Mouse (Mus musculus): ENCODE results near the gene Ift43. TPM values are rescaled to one million over a fixed set of nuclear protein-coding genes. Genes with fewer than 3 reads are reported as not detected.

Ift43 gene
- 1 to 10 TPM in 1 of 2 experiments, under 1 TPM in 1; 0.98 to 4.7 TPM for polyA plus RNA-seq (2017; shearing (Covaris generic))

DNA sequence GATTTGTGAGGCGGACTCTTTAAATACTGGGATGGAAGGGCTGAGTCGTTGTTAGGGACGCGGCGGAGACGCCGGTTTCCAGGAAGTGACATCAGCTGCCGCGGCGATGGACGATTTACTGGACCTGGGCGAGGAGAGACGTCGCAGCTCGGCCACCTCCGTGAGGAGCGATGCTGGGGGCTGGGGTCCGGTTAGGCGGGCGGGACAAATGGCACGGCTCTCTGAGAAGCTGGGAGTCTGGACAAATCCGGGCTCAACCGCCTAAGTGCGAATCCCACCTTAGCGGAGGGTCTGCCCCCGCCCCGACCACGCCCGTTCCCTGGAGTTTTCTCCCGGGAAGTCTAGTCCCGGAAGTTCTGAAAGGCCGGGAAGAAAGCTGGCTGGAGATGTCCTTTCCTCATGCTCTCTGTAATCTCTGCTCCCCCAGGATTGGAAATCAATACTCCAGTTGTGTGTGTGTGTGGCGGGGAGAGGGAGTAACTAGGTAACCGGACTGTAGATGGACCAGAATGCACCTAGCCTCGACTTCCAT is at the start of gene Ift43:
Gene Ift43 (plus strand): TSS at position 61 of the 532 bp plus-strand sequence.

DNA sequence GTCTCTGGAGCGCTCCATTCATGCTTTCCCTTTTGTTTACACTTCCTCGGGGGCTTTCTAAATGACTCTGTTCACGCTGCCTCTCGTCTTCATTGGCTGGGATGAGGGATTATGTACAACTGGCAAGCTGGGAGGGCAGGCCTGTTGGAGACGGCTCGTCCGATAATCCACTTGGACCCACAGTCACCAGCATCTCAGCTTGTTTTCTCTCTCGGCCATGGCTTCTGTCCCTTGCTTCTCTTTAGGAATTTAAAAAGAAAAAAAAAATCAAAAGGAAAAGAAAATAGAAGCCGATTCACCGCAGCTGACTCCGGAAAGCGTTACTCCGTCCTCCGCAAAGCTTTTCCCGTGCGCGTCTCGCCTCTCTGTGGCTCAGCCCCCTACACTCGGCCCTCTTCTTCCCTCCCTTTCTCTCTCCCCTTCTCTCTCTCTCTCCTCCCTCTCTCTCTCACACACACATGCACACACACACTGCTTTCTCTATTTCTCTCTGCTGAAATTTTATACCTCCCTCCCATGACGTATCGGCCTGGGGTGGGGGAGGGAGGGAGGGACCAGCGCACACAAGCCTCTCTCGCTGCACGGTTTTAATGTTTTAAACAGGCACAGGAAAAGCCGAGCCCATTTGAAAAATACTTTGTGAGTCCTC is 3.7 kb upstream of the Ift43 start, which contains the start of gene Tgfb3:
Gene Tgfb3 (minus strand): TSS at position 489 of the 649 bp plus-strand sequence.

Other genes starting within 250 kb of the Ift43 start
- 1 to 10 TPM in 1 of 2 experiments, under 1 TPM in 1; 0.49 to 1.5 TPM for gene Tgfb3, start 3.5 kb upstream of the Ift43 start, polyA plus RNA-seq (2017; shearing (Covaris generic))
- 10 to 100 TPM; 23.3 to 24.8 TPM for gene Gpatch2l, start 159.3 kb downstream of the Ift43 start, polyA plus RNA-seq (2017; shearing (Covaris generic))

Measured in activated CD4-positive, CD25-positive, alpha-beta regulatory T cell (primary cell).